Mouse (Mus musculus): ENCODE data around the gene 1700029I15Rik. TPM values are rescaled to one million over a fixed set of nuclear protein-coding genes. Genes with fewer than 3 reads are reported as not detected.
A peak's percentile ranks its signal among the peaks of the same experiment; 100 is the strongest.

Gene 1700029I15Rik
- total RNA-seq, 2 experiments from 2014 or later, result 1.2 to 1.7 TPM

DNA sequence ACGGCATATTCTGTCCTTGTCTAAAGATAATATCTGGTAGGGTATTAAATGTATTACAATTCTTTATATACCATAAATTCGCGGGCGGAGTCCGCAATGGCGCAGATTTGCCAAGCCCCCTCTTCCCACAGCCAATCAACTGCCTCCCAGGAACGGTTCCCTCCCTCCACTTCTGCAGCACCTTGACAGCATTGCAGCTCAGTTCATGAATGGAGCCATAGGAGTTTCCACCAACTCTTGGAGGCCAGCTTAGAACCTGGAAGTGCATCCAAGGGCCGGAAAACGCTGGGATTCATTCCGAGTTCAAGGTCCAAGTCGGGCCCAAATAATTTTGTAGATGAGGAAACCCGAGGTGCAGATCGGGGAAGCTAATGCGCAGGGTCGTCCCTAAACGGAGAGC is 7.8 kb upstream of the 1700029I15Rik start, which contains the start of the genes Pex16 and Large2:
TSS of gene Pex16 (plus strand) at position 163 of the 400 bp plus-strand sequence.
TSS of gene Large2 (minus strand) at position 356 of the 400 bp plus-strand sequence.
- peak; percentile 52 for DNase-seq

DNA sequence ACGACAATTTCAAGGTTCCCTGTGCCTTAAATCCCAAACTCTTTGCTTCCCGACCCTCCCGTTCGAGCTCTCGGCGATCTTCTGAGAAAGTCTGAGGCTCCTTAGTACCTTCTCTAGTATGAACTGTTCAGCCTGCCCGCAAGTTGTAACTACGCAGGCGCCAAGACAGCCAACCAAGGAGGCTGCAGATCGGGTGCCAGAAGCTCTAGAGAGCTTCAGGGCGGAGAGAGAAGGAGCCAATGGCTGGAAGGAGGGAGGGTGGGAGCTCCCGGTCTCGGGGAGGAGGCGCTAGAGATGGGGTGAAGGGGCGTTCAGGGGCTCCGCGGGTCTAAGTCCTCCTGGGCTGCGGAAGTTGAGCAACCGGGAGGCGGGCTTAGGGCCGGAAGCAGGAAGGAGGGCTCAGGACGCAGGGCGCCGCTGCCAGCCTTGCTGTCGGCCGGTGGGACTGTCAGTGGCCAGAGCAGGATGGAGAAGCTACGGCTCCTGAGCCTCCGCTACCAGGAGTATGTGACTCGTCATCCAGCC is 7.2 kb upstream of the 1700029I15Rik start:
- DNase-seq, result peak; percentile 96

- DNase-seq, result no peak
Measured at GRCm38 (mm10) chr2:92375788-92376187, 6.5 kb upstream of the 1700029I15Rik start.

DNA sequence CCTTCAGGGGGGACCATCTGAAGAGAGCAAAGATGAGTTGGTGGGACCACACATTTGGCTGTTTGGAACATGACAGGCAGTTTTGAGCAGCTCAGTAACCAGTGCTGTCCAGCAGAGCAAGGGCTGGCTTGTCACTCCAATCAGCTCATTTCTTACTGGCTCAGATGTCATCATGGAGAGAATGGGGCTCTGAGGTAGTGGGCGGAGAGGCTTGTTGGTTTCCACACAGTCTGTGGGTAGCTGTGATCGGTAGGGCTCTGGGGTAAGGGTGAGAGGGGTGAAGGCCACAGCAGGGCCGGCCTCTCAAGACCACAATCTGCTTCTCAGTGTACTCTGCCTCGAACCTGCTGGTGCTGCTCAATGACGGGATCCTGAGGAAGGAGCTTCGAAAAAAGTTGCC is 6.0 kb upstream of the 1700029I15Rik start:
- DNase-seq, result no peak

DNA sequence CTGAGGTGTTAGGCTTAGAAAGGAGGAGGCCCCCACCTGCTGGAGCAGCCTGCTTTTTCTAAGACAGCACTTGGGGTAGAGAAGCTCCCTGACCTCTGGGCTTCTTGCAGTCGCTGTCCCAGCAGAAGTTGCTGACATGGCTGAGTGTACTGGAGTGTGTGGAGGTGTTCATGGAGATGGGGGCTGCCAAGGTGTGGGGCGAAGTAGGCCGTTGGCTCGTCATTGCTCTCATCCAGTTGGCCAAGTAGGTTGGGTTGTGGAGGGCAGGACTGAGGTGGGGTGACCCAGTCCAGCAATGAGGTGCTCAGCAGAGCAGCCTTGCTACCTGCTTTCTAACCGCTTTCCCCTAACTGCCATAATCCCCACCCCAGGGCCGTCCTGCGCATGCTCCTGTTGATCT is 5.0 kb upstream of the 1700029I15Rik start:
- no peak for DNase-seq

- DNase-seq, result no peak
Measured at GRCm38 (mm10) chr2:92379783-92380494, 2.4 kb upstream of the 1700029I15Rik start.

DNA sequence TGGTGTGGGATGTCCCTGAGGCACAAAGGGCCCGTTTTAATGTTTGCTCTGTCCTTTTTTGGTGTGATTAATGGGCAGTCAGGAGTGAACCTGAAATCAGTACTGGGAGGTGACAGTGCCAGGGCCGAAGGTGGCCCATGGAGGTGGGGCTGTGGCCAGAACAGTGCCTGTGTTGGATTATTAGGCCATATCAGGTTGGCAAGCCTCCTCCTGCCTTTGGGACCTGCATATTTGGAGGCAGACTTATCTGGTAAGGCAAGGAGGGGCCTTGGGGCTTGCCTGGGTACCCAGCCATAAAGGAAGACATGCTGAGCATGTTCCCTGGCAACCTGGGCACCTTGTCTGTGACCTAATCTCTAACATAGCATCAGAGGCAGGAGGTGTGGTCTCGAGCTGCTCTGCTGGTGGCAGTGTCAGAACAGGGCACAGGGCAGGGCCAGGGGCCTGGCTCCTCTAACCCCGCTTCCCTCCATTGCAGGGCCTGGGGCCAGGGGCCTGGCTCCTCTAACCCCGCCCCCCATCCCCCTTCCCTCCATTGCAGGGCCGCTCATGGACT is 1.8 kb upstream of the 1700029I15Rik start:
- DNase-seq, result no peak

DNA sequence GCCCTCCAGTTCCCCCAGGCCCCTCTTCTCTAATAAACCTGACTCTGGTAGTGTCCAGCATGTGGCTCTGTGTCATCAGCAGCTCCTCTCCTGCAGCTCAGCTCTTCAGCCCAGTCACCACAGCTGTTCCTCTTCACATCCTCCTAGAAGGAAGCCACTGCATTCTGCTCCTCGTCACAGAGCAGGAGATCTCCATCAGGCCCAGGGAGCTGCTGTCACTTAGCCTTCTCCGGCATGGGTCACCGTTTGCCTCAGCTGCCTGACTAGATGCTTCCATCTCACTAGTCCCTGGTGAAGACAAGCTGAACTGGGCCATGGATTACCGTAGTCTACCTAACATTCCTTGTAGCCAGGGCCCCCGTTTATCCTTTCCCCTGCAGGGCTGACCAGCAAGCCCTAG is 1.2 kb upstream of the 1700029I15Rik start:
- DNase-seq, result no peak

DNA sequence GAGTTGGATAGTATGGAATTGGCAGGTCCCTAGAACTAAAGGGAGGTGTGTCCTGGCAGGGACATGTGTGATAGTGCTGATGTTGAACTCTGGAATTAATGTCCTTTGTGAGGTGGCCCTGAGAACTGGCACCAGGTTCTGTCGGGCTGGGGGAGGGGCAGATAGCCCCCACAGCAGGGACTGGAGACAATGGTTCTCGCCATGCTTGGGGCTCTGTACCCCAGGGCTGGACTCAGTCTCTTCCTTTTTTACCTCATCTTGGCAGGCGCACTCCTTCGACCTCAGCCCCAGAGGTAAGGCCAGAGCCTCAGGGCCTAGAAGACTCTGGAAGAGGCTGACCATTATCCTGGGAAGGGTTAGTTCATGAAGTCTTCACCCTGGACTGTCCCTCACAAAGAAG is 421 bp downstream of the 1700029I15Rik start:
- DNase-seq, result no peak

GRCm38 (mm10) chr2:92384101-92384500 is 1.8 kb downstream of the 1700029I15Rik start:
- no peak for DNase-seq

DNA sequence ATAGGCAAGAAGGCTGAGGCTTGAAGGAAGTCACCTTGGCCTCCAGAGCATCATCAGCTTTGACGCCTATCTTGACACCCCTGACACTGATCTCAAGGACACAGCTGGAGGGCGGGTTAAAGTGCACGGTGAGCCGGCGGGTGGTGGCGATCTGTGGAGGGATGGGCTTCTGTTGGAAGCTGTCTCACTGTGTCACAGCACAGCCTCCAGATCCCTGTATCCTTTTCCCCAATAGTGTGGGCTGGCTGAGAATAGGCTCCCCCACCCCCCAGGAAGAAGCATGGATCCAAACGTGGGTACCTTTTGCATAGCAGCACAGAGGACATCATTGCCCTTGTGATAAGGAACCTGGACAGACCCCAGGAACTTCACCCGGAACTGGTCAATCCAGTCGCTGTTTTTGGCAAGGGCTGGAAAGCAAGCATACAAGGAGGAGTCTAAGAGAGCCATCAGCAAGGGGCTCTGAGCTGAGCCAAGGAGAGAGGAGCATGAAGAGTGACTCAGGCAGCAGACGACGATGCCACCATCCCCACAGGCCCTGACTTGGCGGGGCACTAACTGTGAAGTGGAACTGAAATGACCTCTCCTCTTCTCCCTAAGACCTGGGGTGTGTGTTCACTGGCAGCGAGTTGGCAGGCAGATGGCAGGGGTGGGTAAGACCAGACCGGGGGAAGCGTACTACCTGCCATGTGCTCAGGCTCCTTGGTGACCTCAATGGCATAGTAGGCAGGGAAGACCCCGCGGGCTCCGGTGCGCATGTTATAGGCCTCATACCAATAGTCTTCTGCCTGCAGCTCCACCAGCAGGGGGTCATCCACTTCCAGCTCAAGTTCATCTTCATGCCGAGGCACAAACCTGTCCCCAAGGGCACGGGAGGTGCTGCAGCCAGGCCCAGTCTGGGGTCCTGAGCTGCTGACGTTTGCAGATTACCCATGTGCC is 3.0 kb downstream of the 1700029I15Rik start:
- DNase-seq, result no peak

GRCm38 (mm10) chr2:92386821-92387570 is 4.7 kb downstream of the 1700029I15Rik start:
- no peak for DNase-seq

DNA sequence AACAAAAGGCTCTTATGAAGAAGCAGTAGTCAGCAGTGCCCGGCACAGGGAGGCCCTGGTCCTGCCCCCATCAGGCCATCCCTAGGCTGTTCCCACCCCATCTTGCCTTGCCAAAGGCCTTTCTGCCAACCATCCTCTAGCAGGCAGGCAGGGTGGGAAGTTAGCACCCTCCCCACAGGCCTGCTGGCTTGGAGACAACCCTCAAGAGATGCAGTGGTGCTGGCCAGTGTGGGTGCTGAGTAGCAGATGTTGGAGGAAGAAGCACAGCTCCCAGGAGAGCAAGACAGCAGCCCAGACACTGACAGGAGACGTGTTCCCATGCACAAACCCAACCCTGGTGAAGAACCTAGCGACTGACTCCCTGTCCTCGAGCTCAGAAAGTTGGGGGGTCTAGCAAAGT is 5.3 kb downstream of the 1700029I15Rik start:
- DNase-seq, result no peak

DNA sequence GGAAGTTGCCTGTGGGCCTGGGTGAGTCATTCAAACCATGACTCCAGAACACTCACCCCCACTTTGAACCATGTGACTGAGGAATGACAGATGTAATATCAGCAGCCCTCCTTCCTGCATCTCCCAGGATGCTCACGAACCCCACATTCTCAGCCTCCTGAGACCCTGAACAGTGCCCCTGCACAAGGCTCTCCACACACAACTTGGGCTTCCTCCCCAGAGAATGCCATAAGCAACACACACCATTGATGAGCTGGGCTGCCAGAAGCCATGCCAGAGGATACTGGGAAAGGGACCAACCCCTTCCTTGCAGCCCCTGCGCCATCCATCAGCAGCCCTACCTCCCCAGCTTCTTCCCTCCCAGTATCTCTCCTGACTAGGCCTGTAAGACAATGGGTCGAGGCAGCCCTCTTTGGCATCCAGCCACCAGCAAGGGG is 5.8 kb downstream of the 1700029I15Rik start:
- DNase-seq, result no peak

DNA sequence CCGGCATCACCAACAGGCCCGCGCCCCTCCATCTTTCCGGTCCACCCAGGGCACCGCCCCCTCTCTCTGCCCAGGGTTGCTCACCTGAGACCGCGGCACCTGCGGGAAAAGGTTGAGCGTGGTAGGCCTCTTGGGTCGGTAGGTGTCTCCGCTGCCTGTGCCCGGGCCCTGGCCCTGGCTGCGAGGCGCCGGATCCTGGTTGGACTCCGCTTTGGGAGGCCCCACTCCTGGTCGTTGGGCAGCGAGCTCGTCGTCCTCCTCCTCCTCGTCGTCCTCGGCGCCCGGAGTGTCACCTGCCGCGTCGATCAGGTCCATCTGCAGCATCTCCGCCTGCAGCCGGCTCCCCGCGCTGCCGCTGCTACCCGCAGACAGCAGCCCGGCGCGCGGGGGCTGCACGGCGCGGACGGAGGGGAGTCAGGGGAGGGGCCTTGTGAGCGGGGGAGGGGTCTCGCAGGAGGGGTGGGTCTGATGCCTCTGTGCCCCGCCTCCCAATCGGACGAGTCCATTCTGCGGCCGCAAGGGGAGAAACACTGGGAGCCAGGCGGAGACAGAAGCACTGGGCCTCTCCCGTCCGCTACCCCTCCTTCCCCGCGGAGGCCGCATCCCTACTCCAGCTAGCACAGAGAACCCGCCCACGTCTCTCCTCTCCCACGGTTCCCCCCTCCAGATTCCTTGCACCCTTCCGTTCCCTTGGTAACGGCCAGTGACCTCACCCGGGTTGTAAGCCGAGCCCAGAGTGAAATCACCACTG is 6.7 kb downstream of the 1700029I15Rik start:
- DNase-seq, result peak; percentile 85

GRCm38 (mm10) chr2:92389645-92390044 is 7.3 kb downstream of the 1700029I15Rik start:
- no peak for DNase-seq

GRCm38 (mm10) chr2:92390206-92390930 is 8.0 kb downstream of the 1700029I15Rik start:
- DNase-seq, result no peak

GRCm38 (mm10) chr2:92391116-92391515 is 8.8 kb downstream of the 1700029I15Rik start:
- no peak for DNase-seq

- DNase-seq, result no peak
Measured at GRCm38 (mm10) chr2:92391703-92392317, 9.5 kb downstream of the 1700029I15Rik start.
